Mouse (Mus musculus) c-Kit-positive CD71-negative TER-119-negative erythroid progenitor cells, embryonic 14.5 days (primary cell): Measurements from ENCODE around the gene Msl1.

ENCODE experiments used
- DNase-seq: peaks from one replicate; pipeline ENCODE4 v3.0.0-alpha.2; 2013; ENCODE audit warnings: low read depth

Gene Msl1

DNA sequence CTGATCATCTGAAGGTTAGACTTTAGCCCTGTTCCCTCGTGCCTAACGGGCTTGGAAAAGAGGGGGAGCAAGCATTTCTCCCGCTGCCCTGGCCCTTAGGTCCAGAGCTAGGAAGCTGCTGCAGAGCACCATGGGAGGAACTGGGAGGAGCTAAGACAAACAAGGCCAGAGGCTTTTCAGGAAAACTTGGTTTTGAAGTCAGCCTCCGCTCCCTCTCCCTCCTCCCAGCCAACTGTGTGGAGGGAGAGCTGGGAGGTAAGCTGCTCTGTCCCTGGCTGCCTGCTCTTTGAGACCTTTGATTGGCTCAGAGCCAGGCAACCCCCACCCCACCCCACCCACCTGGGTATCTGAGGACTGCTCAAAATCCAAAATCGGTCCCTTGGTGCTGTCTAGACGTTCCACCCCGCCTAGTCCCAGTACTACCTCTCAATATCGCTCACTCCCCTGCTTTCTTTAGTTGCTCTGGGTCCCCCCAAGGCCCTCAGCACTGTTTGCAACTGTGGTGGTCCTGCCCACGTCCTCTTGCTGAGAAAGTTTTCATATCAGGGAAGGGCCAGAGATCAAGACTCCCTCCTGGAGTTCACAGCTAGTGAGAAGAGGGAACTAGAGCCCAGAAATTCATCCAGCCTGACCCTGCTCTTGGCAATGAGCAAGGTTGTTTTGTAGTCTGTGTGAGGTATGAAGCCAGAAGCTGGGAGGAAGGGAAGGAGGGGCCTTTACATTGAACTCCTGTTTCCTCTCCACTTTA is 18.3 kb upstream of the Msl1 start:
- no peak for DNase-seq

DNA sequence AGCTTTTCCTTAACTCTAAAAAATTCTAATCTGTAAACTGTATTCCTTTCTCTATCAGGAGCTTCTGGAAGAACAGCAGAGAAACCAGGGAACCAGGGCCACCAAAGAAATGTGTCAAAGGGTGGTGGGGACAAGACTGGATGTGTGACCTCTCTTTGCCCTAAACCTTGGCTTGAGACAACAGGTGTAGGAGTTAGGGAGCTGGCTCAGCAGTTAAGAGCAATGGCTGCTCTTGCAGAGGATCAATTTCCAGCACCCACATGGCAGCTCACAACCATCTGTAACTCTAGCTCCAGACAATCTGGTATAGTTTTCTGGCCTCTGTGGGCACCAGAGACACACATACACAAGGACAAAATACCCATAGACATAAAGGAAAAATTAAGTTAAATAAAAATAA is 17.4 kb upstream of the Msl1 start:
- DNase-seq: no peak

DNA sequence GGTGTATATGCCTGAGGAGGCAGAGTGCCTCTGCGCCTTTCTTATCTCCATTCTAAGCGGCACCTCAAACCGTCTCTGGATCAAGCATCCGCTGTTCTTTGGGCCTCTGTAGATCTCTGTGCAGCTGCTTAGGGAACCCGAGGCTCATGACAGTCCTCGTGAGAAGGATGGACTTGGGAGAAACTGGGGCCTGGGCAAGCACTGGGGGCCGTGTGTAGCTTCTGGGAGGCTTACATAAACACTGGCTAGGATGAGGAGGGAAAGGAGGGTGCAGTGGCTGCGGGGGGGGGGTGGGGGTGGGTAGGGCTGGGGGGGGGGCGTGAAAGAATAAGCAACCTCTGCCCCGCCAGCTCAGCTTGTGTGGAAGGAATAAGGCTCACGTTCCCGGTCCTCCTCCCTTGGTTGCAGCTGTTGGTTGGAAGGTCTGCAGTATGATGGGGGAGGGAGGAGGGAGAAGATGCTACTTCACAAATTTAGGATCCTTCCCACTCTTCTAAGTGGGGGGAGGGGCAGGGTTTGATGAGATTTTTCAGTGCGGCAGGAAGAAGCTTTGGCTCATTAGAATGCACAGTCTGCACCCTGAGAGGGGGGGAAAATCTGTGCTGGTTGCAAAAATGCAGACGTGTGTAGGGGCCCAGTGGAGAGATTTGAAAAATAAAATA is 13.3 kb upstream of the Msl1 start:
- no peak for DNase-seq

DNA sequence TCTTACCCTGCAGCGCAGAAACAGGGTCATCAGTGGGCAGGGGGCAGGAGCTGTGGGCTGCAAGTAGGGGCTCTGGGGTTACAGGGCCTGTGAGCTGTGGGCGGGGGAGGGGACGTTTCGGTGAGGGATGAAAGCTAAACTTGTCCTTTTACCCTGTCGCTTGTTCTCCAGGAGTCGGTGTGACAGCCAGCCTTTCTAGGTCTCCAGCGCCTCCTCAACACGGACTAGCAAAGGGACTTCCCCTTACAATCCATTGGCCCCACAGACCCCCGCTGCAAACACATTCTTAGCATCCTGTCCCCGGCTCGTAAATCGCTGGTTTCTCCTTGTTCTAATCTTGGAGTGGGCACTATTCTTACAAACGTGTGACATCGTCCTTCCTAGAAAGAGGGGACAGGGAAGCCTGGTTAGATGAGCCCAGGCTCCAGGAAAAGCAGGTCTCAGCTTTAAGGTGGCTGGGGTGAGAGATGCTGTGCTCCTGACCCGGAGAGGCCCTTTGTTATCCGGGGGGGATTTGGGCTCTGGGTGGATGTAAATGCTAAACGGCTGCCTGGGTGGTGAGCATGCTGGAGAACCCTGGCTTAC is 12.6 kb upstream of the Msl1 start:
- DNase-seq: no peak

DNA sequence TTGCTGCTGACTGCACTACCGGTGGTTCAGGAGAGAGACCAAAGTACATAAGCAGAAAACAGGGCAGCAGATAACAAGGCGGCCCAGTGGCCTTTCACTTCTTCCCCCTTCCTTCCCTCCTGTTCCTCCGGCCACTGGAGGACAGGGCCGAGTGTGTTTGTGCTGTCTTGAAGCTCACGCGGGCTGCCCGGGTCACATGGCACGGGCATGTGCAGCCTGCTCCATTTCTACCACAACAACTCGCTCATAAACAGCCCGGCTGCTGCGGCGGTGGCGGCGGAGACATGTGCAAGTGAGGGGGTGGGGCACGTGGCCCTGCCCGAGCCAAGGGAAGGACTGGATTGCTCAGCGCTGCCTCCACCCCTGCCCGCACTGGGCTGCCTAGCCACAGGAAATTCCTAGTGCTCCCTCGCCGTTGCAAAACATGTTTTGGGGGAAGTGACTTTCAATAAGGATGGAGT is 12.1 kb upstream of the Msl1 start:
- no peak for DNase-seq

DNA sequence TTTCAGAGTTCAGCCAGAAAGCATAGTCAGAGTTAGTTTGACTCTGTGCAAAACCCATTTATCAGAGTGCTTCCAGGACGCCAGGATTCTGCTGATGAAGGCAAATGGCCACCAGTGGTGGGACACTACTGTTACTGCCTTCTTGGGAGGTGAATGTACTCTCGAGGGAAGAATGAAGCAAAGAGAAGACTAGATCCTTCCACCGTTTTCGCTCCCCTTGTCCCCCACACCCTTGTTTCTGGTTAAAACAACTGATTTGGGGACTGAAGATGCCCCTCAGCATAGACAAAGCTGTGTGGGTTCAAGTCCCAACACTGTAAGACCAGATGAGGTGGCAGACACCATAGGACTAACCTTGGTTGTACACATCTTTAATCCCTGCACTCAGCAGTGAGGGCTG is 11.2 kb upstream of the Msl1 start:
- DNase-seq: no peak

DNA sequence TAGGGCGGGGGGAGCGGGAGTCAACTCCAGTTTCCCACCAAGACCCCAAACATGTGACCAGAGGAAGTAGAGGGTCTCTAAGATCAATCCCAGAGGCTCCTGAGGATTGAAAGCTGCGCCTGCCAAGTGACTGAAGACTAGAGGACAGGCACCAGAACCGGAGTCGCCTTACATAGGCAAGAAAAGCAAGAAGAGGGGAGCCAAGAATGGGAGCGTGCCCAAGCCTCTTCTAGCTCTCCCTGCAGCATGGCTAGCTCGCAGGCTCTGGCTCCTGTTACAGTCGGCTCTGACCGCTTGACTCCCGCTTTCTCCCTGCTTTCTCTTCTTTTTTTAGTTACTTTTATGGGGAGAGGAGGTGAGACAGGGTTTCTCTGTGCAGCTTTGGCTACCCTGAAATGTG is 10.1 kb upstream of the Msl1 start:
- no peak for DNase-seq

DNA sequence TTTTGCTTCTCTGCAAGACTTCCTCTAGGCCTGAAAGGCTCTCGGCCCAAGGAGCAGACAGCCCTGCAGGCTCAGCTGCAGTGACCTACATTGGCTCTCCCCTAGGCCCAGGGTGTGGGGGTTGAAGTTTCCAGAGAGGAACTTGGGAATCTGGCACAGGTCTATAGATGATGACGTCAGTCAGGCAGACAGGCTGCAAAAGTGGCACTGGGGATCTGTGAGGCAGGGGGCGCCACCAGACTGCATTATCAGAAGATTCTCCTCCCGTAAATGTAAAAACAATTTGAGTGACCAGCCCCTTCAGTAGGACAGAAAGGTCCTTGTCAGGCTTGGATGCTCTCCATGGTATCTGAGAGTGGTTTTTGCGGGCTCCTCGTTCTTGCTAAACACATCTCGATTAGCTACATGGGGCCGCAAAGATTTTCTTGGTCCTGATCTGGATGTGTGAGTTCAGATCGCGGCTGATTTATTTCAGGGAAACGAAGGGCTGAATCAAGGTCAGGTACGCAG is 9.5 kb upstream of the Msl1 start:
- DNase-seq: no peak

DNA sequence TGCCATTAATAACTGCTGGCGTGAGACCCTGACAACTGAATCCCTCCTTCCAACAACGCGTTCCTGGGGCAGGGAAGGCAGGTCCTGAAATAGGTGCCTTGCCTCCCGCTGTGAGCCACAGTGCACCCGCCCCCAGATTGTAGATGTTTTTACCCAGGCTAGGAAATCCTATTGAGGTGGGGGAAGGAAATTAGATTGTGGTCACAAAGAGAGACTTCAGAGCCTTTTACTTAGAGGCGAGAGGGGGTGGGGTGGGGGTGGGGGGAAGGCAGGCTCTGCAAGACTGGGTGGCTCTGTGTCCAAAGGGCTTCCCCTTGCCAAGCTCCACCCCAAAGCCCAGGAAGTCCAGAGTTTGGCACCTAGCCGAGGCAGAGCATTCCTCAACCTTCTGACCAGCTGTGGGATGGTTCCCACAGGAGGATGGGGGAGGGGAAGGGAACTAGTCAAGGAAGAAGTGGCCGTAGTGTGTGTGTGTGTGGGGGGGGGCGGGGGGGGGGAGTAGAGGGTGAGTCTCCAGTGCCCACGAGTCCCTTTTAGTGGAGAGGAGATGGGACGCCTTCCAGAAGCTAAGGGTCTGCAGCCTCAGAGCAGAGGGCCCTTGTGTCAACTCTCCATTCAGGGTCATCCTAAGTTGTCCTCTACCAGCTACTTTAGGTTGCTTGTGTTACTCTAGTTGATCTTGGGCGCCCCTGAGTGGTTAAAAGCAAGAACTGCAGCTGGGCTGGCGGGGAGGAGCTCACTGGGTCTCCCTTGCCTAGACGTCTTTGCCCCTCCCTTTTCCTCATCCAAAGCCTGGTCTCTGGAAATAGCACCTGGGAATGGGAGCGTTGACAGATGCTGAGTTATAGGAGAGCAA is 8.7 kb upstream of the Msl1 start:
- DNase-seq: peak; percentile 96

DNA sequence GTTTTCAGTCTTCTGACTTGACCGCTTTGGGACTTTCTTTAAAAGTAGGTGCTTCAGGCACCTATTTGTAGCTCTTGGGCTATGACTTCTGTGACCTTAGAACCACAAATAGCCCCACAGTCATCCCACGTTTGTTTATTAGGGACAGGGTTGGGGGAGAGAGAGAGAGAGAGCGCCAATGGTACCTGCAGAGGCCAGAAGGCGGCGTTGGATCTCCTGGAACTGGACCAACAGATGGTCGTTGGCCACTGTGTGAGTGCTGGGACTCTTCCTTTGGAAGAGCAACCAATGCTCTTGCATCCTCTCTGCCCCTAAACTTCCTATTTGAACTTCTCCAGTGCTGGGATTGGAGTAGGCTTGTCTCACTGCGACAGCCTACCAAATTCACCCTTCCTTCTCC is 8.1 kb upstream of the Msl1 start:
- DNase-seq: no peak

DNA sequence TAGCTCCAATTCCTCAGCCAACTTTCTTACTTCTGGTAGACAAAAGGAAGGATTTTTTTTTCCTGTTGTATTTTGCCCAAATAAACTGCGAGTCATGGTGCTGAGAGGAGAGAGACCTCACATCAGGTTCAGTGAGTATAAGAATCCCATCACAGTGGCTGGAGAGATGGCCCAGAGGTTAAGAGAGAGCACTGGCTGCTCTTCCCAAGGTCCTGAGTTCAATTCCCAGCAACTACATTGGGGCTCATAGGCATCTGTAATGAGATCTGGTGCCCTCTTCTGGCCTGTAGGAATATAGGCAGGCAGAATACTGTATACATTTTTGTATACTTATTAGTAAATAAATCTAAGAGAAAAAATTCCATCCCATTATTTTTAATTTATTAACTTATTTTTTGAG is 7.6 kb upstream of the Msl1 start:
- no peak for DNase-seq

DNA sequence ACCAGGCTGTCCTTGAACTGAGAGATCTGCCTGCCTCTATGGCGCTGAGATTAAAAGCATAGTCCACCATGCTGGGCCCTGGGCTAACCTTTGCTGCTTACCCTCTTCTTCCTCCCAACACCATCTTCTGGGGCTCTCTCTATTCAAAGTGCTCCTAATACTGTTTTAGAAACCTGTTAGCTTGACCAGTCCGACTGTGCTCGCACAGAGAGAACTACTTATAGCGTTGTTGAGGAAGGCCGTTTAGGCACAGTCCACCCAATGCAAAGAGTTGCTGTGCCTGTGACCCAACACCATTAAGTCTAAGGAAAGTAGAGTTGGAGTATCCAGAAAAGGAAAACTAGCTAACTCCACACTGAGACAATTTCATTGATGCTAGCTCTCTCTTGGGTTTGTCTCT is 7.2 kb upstream of the Msl1 start:
- no peak for DNase-seq

DNA sequence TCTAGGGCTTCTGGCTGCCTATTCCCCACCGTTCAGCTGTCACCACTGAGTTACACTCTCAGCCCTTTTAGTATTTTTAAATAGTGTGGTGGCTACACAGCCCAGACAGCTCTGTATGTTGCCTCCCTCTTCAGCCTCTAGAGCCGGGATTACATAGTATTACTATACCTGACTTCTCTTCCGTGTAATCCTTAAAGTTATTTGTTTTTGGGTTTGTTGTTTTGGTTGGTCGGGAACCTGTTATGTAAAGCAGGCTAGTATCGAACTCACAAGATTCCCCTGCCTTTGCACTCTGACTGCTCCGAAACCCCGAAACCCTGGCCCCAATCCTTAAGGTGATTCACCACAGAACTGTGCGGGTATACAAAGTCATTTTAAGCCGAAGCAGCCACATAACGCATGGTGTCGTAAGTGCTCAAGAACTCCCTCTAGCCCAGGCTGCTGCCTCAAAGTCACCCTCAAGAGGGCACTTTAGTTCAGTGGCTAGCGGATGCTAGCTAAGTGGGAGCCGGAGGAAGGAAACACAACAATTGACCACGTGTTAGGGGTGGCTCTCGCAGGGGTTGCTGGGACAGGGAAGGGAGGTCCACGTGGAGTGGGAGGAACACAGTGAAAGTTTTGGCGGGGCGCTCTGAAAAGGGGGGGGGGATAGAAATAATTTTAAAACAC is 6.6 kb upstream of the Msl1 start:
- DNase-seq: peak; percentile 91

DNA sequence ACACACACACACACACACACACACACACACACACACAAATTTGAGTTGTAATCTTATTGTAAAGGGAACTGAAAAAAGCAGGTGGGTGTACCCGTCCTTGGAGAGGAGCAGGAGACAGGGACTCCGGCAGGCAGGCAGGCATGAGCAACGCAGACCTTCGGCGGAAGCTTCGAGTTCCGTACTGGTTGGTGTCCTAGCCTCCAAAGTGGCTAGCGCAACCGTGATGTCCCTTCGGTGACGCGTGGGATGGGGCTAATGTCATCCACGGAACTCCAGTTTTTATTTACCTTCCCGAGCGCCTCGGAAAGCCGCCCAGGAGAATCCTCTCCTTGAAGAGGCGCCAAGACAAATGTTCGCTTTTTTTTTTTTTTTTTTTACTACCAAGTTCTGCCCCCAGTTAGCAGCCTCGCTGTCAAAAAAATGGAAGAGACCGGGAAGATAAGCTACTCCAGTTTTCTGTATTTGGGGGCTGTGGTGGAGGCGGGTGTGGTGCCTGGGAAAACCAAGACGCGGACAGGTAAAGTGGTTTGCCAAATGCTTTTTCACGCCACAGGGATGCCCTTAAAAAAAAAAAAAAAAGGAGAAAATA is 6.0 kb upstream of the Msl1 start:
- no peak for DNase-seq

DNA sequence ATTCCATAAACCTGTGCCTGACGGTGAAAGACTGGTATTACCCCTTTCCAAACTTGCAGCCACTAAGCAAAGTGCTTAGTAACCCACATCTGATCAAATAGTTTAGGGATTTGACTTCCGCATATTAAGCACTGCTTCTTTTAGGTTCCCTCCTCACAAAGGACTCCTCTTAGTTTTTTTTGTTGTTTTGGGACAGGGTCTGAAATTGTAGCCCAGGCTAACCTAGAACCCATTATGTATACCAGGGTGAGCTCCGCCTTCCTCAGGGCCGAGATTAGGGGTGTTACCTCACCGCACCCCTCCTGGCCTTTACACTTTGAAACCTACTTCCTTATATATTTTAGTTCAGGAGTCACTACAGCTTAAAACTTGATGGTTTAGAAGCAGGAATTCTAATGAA is 5.5 kb upstream of the Msl1 start:
- DNase-seq: no peak

DNA sequence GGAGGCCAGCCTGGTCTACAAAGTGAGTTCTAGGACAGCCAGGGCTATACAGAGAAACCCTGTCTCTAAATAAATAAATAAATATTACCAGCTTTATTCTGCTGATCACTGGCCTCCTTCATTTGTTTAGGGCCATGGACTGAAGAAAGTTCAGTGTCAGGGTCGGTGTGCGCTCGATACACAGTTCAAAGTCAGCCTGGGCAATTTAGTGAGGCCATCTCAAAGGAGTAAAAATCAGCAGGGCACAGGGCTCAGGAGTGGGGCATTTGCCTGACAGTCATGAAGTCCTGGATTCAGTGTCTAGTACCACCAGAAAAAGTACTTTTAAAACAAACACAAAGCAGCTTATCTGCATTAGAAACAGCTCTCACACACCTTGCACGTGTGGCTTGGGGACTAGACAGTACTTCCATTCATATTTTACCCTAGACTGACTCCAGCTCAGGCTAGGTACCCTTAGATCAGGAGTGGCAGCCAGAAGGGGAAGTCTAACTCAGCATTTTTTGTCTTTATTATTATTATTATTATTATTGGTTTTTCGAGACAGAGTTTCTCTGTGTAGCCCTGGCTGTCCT is 4.6 kb upstream of the Msl1 start:
- no peak for DNase-seq

DNA sequence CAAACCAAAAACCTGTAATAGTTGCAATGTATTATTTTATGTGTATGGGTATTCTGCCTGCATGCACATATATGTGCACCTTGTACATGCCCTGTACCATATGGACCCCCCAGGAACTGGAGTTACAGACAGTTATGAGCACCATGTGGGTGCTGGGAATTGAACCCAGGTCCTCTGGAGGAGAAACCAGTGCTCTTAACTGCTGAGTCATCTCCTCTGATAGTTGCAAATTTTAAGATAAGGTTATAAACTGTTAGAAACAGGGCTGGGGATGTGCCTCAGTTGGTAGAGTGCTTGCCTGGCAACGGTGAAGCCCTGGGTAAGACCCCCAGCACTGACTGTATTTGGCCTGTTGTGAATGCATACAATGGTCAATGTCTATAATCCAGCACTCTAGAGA is 3.9 kb upstream of the Msl1 start:
- DNase-seq: no peak

DNA sequence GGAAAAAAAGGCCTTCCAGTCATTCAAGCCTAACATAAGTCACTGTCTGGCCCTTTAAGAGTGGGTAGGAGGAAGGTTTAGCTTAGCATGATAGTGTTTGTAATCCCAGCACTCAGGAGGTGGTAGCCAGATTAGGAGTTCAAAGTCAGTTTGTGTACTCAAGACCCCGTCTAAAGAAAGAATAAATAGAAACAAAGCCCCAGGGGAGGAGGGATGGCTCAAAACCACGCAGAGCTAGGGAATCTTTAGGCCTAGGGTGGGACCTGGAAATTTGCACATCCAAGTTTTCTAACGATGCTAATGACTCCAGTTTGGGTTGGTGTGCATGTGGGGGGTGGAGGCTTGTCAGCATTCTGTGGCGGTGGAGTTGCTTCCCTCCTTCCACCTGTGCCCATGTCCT is 3.2 kb upstream of the Msl1 start:
- no peak for DNase-seq

DNA sequence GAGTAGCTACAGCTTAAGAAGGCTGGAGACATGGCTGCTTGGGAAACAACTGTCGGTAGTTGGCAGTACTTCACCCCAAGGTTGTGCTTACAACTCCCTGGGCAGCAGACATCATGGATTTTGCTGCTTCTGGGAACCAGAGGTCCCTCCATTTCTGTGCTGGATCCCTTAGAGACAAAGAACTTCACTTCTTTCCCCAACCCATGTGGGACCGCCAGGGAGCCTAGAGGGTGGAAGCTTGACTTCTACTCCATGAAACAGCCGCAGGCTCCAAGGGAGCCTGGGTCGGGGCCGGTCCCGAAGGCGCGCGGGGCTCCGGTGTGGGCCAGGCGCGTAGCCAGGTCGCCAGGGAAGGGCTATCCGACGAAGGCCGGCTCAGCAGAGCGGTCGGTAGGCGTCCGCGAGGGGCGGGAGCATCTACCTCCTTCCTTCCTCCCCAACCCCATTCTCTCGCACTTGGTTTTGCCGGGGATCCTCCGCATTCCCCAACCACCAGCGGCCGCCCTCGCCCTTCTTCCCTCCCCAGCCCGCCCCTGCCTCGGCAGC is 774 bp upstream of the Msl1 start:
- DNase-seq: no peak

DNA sequence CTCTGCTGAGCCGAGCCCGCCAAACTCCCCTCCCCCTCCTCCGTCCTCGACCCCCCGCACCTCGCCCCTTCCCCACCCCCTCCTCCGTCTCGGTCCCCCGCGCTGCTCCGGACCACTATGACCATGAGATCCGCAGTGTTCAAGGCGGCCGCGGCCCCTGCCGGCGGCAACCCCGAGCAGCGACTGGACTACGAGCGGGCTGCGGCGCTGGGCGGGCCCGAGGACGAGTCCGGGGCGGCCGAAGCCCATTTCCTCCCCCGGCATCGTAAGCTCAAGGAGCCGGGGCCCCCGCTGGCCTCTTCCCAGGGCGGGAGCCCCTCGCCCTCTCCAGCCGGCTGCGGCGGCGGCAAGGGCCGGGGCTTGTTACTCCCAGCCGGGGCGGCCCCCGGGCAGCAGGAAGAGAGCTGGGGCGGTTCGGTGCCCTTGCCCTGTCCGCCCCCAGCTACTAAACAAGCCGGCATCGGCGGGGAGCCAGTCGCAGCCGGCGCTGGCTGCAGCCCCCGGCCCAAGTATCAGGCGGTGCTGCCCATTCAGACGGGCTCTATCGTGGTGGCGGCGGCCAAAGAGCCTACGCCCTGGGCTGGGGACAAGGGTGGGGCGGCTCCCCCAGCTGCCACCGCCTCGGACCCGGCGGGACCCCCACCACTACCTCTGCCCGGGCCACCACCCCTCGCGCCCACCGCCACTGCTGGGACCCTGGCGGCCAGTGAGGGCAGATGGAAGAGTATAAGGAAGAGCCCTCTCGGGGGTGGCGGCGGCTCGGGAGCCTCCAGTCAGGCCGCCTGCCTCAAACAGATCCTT is 598 bp downstream of the Msl1 start:
- DNase-seq: no peak
